Mouse (Mus musculus): ENCODE results near the gene Erbb3. TPM values are rescaled to one million over a fixed set of nuclear protein-coding genes. Genes with fewer than 3 reads are reported as not detected.
A peak's percentile ranks its signal among the peaks of the same experiment; 100 is the strongest.

Gene Erbb3
- polyA plus RNA-seq, 1 experiment from 2014 or later = 5.8 TPM

GRCm38 (mm10) chr10:128538340-128538870 lies 51.0 kb downstream of the Erbb3 start:
- 100% methylated on average over 1 of the region's 1 CpGs for WGBS (ENCODE audit: insufficient replicate concordance)
- H3K36me3 ChIP-seq (ENCODE audit: control insufficient read depth, insufficient read depth, low read length) = peaks cover 6% of the 10 kb centered on the region; the same call in 1 of the 2 replicates
- ATAC-seq (replicated peaks; ENCODE audit: insufficient number of reproducible peaks, low FRiP score, low TSS enrichment) = no peak
- H3K27me3 ChIP-seq (ENCODE audit: control insufficient read depth, insufficient read depth, low read length) = no peaks in the 10 kb centered on the region
- H3K9ac ChIP-seq (ENCODE audit: low read depth, low read length) = no peak overlapping the region
- H3K4me3 ChIP-seq (ENCODE audit: low read depth, low read length) = no peak overlapping the region
- no peak overlapping the region for H3K4me2 ChIP-seq
- peaks cover 9% of the 10 kb centered on the region; the same call in 1 of the 2 replicates for H3K4me1 ChIP-seq (ENCODE audit: control insufficient read depth, insufficient read depth, low read length)
- no peak overlapping the region for H3K27ac ChIP-seq (ENCODE audit: low read depth, low read length)
- H3K9me3 ChIP-seq (replicated peaks; ENCODE audit: control insufficient read depth, low read length) = no peaks in the 10 kb centered on the region

- 13% methylated on average over 18 of the region's 18 CpGs for WGBS (ENCODE audit: insufficient replicate concordance)
- Histone ChIP-seq H3K4me3 (ENCODE audit: low read depth, low read length) (peak overlapping the region; percentile 13), H3K27me3 (ENCODE audit: control insufficient read depth, insufficient read depth, low read length) (no peaks in the 10 kb centered on the region), H3K4me2 (peak overlapping the region; percentile 58), H3K36me3 (ENCODE audit: control insufficient read depth, insufficient read depth, low read length) (no peaks in the 10 kb centered on the region), H3K9ac (ENCODE audit: low read depth, low read length) (peak overlapping the region; percentile 49; the same call in 1 of the 2 replicates), H3K27ac (ENCODE audit: low read depth, low read length) (no peak overlapping the region), H3K9me3 (replicated peaks; ENCODE audit: control insufficient read depth, low read length) (no peaks in the 10 kb centered on the region), H3K4me1 (ENCODE audit: control insufficient read depth, insufficient read depth, low read length) (0 out of 2 replicates have a peak, but pooled peaks cover 2% of the 10 kb centered on the region)
- ATAC-seq (replicated peaks; ENCODE audit: insufficient number of reproducible peaks, low FRiP score, low TSS enrichment) = peak; percentile 81
These were observed 53.0 kb downstream of the Erbb3 start for GRCm38 (mm10) chr10:128536266-128536940.

GRCm38 (mm10) chr10:128535624-128536265 lies 53.7 kb downstream of the Erbb3 start:
- H3K36me3 ChIP-seq (ENCODE audit: control insufficient read depth, insufficient read depth, low read length) = no peaks in the 10 kb centered on the region
- 72% methylated on average over 4 of the region's 4 CpGs for WGBS (ENCODE audit: insufficient replicate concordance)
- H3K9me3 ChIP-seq (replicated peaks; ENCODE audit: control insufficient read depth, low read length) = no peaks in the 10 kb centered on the region
- 0 out of 2 replicates have a peak, but pooled peaks have one; percentile 11 for ATAC-seq (replicated peaks; ENCODE audit: insufficient number of reproducible peaks, low FRiP score, low TSS enrichment)
- H3K9ac ChIP-seq (ENCODE audit: low read depth, low read length) = peak overlapping the region; percentile 1; the same call in 1 of the 2 replicates
- 0 out of 2 replicates have a peak, but pooled peaks cover 2% of the 10 kb centered on the region for H3K4me1 ChIP-seq (ENCODE audit: control insufficient read depth, insufficient read depth, low read length)
- H3K4me2 ChIP-seq = peak overlapping the region; percentile 58
- H3K4me3 ChIP-seq (ENCODE audit: low read depth, low read length) = peak overlapping the region; percentile 13
- H3K27me3 ChIP-seq (ENCODE audit: control insufficient read depth, insufficient read depth, low read length) = no peaks in the 10 kb centered on the region
- H3K27ac ChIP-seq (ENCODE audit: low read depth, low read length) = no peak overlapping the region

GRCm38 (mm10) chr10:128535206-128535605 lies 54.2 kb downstream of the Erbb3 start:
- Histone ChIP-seq H3K9ac (ENCODE audit: low read depth, low read length) (no peak overlapping the region), H3K36me3 (ENCODE audit: control insufficient read depth, insufficient read depth, low read length) (no peaks in the 10 kb centered on the region), H3K4me2 (no peak overlapping the region), H3K27me3 (ENCODE audit: control insufficient read depth, insufficient read depth, low read length) (no peaks in the 10 kb centered on the region), H3K4me3 (ENCODE audit: low read depth, low read length) (no peak overlapping the region), H3K27ac (ENCODE audit: low read depth, low read length) (no peak overlapping the region), H3K4me1 (ENCODE audit: control insufficient read depth, insufficient read depth, low read length) (0 out of 2 replicates have a peak, but pooled peaks cover 2% of the 10 kb centered on the region), H3K9me3 (replicated peaks; ENCODE audit: control insufficient read depth, low read length) (no peaks in the 10 kb centered on the region)
- ATAC-seq (replicated peaks; ENCODE audit: insufficient number of reproducible peaks, low FRiP score, low TSS enrichment) = no peak
- 77% methylated on average over 2 of the region's 2 CpGs for WGBS (ENCODE audit: insufficient replicate concordance)

GRCm38 (mm10) chr10:128526366-128527356 lies 62.8 kb downstream of the Erbb3 start:
- no peak overlapping the region for H3K27ac ChIP-seq (ENCODE audit: low read depth, low read length)
- 28% methylated on average over 28 of the region's 28 CpGs for WGBS (ENCODE audit: insufficient replicate concordance)
- H3K36me3 ChIP-seq (ENCODE audit: control insufficient read depth, insufficient read depth, low read length) = no peaks in the 10 kb centered on the region
- no peaks in the 10 kb centered on the region for H3K27me3 ChIP-seq (ENCODE audit: control insufficient read depth, insufficient read depth, low read length)
- peak overlapping the region; percentile 89 for H3K4me3 ChIP-seq (ENCODE audit: low read depth, low read length)
- ATAC-seq (replicated peaks; ENCODE audit: insufficient number of reproducible peaks, low FRiP score, low TSS enrichment) = no peak
- H3K4me1 ChIP-seq (ENCODE audit: control insufficient read depth, insufficient read depth, low read length) = 0 out of 2 replicates have a peak, but pooled peaks cover 3% of the 10 kb centered on the region
- H3K9me3 ChIP-seq (replicated peaks; ENCODE audit: control insufficient read depth, low read length) = no peaks in the 10 kb centered on the region
- H3K4me2 ChIP-seq = peak overlapping the region; percentile 100
- peak overlapping the region; percentile 65 for H3K9ac ChIP-seq (ENCODE audit: low read depth, low read length)

- 0 out of 2 replicates have a peak, but pooled peaks cover 3% of the 10 kb centered on the region for H3K4me1 ChIP-seq (ENCODE audit: control insufficient read depth, insufficient read depth, low read length)
- peak within 1 kb of the TSS; percentile 89 for H3K4me3 ChIP-seq (ENCODE audit: low read depth, low read length)
- 0% methylated on average over 37 of the region's 37 CpGs for WGBS (ENCODE audit: insufficient replicate concordance)
- no peaks in the 10 kb centered on the region for H3K9me3 ChIP-seq (replicated peaks; ENCODE audit: control insufficient read depth, low read length)
- ATAC-seq (replicated peaks; ENCODE audit: insufficient number of reproducible peaks, low FRiP score, low TSS enrichment) = peak; percentile 96
- H3K27ac ChIP-seq (ENCODE audit: low read depth, low read length) = peak within 1 kb of the TSS; percentile 79
- peak within 1 kb of the TSS; percentile 83 for H3K9ac ChIP-seq (ENCODE audit: low read depth, low read length)
- no peaks in the 10 kb centered on the region for H3K36me3 ChIP-seq (ENCODE audit: control insufficient read depth, insufficient read depth, low read length)
- peak within 1 kb of the TSS; percentile 100 for H3K4me2 ChIP-seq
- no peaks in the 10 kb centered on the region for H3K27me3 ChIP-seq (ENCODE audit: control insufficient read depth, insufficient read depth, low read length)
These were observed 63.7 kb downstream of the Erbb3 start, which contains the start of gene Esyt1 for GRCm38 (mm10) chr10:128525671-128526308. TSS of gene Esyt1 (minus strand) at chr10:128525871.

- Histone ChIP-seq H3K4me3 (ENCODE audit: low read depth, low read length) (peak overlapping the region; percentile 89), H3K27me3 (ENCODE audit: control insufficient read depth, insufficient read depth, low read length) (no peaks in the 10 kb centered on the region), H3K9ac (ENCODE audit: low read depth, low read length) (peak overlapping the region; percentile 83), H3K4me2 (peak overlapping the region; percentile 100), H3K9me3 (replicated peaks; ENCODE audit: control insufficient read depth, low read length) (no peaks in the 10 kb centered on the region), H3K27ac (ENCODE audit: low read depth, low read length) (peak overlapping the region; percentile 79), H3K36me3 (ENCODE audit: control insufficient read depth, insufficient read depth, low read length) (peaks cover 4% of the 10 kb centered on the region), H3K4me1 (ENCODE audit: control insufficient read depth, insufficient read depth, low read length) (0 out of 2 replicates have a peak, but pooled peaks cover 3% of the 10 kb centered on the region)
- peak; percentile 12; the same call in 1 of the 2 replicates for ATAC-seq (replicated peaks; ENCODE audit: insufficient number of reproducible peaks, low FRiP score, low TSS enrichment)
- WGBS (ENCODE audit: insufficient replicate concordance) = under 1% methylated on average over 58 of the region's 58 CpGs
These were observed 64.5 kb downstream of the Erbb3 start for GRCm38 (mm10) chr10:128524732-128525662.

Data from heart, embryonic 11.5 days (tissue).